Mouse (Mus musculus) testis, adult 2 months (tissue): ENCODE measurements around the gene Utp4. TPM values are rescaled to one million over a fixed set of nuclear protein-coding genes. Genes with fewer than 3 reads are reported as not detected.
"Not testable (repeated sequence)": the region's sequence is repeated elsewhere in the genome, so short reads cannot be mapped to it uniquely, and the experiment has no call there.

Experiments used
- H3K27ac ChIP-seq: fragments of 200-500 bp; 2 replicates; pipeline ENCODE4 v1.5.1; 2012; ENCODE audit warnings: low read depth, low read length; ENCODE audit not compliant: control insufficient read depth, insufficient read depth
- H3K27me3 ChIP-seq: fragments of 200-500 bp; 2 replicates; pipeline ENCODE4 v1.6.1; 2012; ENCODE audit warnings: mild to moderate bottlenecking, low read length, moderate library complexity; ENCODE audit not compliant: control insufficient read depth, insufficient read depth
- H3K36me3 ChIP-seq: fragments of 200-500 bp; 2 replicates; pipeline ENCODE4 v1.6.1; 2012; ENCODE audit warnings: mild to moderate bottlenecking, low read length; ENCODE audit not compliant: control insufficient read depth, insufficient read depth
- H3K4me1 ChIP-seq: fragments of 200-500 bp; 2 replicates; pipeline ENCODE4 v1.6.1; 2012; ENCODE audit warnings: low read length; ENCODE audit not compliant: control insufficient read depth, insufficient read depth
- H3K4me3 ChIP-seq: fragments of 200-500 bp; 2 replicates; pipeline ENCODE4 v1.5.1; 2012; ENCODE audit warnings: low read depth, mild to moderate bottlenecking, low read length, moderate library complexity, mixed read lengths; ENCODE audit not compliant: control insufficient read depth
- CTCF ChIP-seq: fragments of 200-500 bp; IDR thresholded peaks from 2 replicates; pipeline ENCODE4 v1.5.1; 2012; ENCODE audit warnings: low read depth, mild to moderate bottlenecking, inconsistent platforms, low read length, moderate library complexity; ENCODE audit not compliant: control insufficient read depth, insufficient read depth, insufficient replicate concordance
- POLR2A ChIP-seq: fragments of 200-500 bp; IDR thresholded peaks from 2 replicates; pipeline ENCODE4 v1.6.1; 2012; ENCODE audit warnings: low read depth, mild to moderate bottlenecking, inconsistent platforms, low read length, moderate library complexity; ENCODE audit not compliant: control insufficient read depth
- polyA plus RNA-seq: library from polyadenylated mRNA; depleted of rRNA; stranded (reverse); fragments of >200 nt; gene quantifications from 2 replicates; pipeline ENCODE4 v1.2.3, GENCODE M21; 2012

Gene Utp4
- polyA plus RNA-seq, 1 experiment, result 27.4 TPM

DNA sequence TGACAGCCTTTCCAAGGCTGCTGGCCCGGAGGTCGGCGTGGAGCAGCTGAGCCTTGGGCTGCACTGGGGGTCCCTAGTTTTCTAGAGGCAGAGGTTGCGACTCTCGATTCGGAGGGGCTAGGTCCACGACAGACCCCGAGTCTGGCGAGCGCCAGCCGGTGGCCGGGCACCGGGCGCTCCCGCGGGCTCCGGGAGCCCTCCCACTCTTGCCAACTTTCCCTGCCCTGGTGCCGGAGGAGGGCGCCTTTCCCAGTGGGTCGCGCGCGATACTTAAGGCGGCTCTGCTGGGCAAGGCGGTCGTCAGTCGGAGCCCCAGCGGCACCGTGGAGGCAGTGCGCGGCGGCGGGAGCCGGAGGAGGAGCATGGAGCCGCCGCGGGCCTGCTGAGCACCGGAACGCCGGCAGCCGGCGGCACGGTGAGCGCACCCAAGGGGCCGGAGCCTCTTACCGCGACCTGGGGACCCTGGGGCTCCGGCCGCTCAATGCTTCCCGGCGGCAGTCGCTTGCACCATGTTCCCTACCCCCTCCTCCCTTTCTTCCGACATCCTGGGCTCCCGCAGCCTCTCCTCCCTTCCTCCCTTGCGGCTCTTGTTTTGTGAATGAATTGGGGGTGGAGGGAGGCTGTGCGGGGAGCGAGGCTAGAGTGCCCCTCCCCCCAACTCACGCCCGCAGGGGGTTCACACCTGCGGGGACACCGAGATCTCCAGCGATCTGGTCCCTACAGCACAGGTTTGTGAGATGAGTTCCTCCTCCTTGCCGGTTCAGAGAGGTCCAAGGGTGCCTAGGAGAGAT lies 22.7 kb upstream of the Utp4 start:
- H3K27me3 ChIP-seq, result no peaks in the 10 kb centered on the region

DNA sequence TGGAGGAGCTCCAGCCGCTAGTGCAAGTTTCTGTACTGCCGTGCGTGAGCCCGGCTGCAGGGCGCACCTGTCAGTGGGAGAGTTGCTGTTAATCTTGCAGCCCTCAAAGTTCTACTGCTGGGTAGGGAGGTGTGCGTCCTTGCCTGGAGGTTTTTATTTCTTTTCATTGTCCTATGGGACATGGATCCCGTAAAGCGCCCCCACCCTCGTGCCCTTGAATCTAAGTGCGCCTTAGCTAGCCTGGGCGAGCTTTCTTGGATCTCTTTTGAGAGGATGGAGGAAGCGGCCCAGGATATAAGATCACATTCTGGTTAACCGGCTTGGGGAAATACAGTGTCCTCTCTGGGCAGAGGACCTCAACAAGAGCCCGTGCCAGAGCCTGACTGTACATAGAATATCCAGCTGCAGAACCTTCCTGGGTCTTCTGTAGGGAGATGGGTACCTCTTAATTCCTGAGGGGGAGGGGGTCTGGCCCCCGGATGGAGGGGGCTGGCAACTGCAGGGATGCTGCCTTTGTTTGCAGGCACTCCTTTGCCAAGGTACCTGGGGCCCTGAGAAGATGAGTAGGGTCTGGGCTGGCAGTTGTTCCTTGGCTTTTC lies 22.0 kb upstream of the Utp4 start:
- H3K36me3 ChIP-seq, result no peaks in the 10 kb centered on the region
- H3K4me1 ChIP-seq, result peaks cover 22% of the 10 kb centered on the region
- no peaks in the 10 kb centered on the region for H3K27me3 ChIP-seq
- H3K4me3 ChIP-seq, result peak overlapping the region; percentile 30
- TF ChIP-seq POLR2A (no peak), CTCF (no peak)
- H3K27ac ChIP-seq, result no peak overlapping the region

More for the DNA sequence above, 22.7 kb upstream of the Utp4 start:
- Histone ChIP-seq H3K4me3 (peak overlapping the region; percentile 30), H3K36me3 (no peaks in the 10 kb centered on the region), H3K4me1 (peaks cover 22% of the 10 kb centered on the region), H3K27ac (no peak overlapping the region)
- TF ChIP-seq POLR2A, result 0 out of 2 replicates have a peak, but pooled peaks have one; percentile 22
- TF ChIP-seq CTCF, result no peak

DNA sequence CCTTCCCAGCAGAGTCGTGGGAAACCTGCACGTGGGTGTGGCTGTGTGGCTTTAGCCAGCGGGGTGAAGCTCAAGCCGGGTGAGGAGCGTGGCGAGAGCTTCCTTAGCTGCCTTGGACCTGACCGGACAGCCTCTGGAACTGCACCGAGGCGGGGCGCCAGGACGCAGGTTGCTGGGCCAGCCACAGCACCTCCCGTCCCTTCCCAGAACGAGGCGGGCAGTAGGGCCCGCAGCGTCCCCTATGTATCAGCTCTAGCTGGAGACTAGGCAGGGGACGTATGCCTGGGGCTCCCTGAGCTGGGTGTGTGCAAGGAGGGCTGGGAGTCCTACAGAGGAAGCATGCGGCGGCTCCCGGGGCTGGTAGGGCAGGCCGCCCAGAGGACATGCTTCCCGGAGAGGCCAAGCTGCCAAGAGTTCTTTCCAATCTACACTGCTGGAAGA lies 21.5 kb upstream of the Utp4 start:
- H3K36me3 ChIP-seq, result no peaks in the 10 kb centered on the region
- peaks cover 22% of the 10 kb centered on the region for H3K4me1 ChIP-seq
- H3K27me3 ChIP-seq, result no peaks in the 10 kb centered on the region
- no peak overlapping the region for H3K27ac ChIP-seq
- TF ChIP-seq CTCF (no peak), POLR2A (no peak)
- H3K4me3 ChIP-seq, result peak overlapping the region; percentile 19

DNA sequence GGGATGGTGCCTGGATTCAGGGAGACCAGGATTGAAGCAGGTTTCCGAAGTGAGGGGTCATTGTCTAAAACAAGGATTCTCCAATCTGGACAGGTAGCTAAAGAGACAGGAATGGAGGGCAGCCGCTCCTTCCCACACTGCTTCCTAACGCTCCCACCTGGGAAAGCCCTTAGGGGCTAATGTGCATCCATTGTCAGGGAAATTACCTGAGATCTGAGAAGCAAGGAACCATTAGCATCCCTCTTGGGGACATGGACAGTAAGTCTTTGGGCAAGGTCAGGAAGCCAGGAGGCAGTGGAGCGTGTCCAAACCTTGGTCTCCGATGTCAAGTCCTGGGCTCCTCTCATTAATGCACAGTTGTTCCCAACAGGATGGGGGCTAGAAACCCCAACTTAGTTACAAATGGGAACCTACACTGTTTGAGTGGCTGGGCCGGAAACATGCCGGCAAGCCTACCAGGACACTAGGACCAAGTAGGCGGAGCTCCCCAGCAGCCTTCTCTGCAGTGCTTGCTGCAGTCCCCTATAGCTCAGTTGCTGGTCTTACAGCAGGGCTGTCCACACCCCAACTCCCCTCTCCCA lies 20.9 kb upstream of the Utp4 start:
- Histone ChIP-seq H3K27ac (no peak overlapping the region), H3K4me3 (no peak overlapping the region), H3K27me3 (no peaks in the 10 kb centered on the region), H3K36me3 (no peaks in the 10 kb centered on the region), H3K4me1 (peaks cover 22% of the 10 kb centered on the region)
- TF ChIP-seq POLR2A, result no peak
- no peak for TF ChIP-seq CTCF

DNA sequence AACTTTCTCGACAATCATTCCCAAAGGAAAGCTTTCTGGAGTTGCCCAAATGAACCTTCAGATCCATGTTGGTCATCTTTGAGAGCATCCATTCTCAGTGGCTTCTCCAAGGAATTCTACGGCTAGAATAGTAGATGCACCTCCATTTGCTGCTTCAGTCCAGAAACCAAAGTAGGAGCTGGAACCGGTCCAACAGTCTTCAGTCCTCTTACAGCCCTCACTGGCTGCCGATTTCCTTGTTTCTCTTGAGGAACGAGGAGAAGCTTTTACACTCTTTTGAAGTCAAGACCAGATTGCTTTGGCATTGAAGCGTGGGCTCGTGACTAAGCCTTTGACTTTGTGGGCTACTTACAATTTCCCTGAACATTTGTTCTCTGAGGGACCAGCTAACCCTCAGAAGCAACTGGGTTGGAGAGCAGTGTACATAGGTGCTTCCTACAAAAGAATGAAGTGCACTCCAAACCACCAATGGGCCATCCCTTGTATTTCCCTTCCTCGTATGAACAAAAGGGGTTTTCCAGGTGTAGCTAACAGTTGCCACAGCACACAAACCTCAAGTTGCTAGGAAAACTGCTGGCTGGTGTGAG lies 13.2 kb upstream of the Utp4 start:
- Histone ChIP-seq H3K36me3 (peaks cover 2% of the 10 kb centered on the region), H3K27ac (no peak overlapping the region), H3K27me3 (no peaks in the 10 kb centered on the region), H3K4me3 (no peak overlapping the region), H3K4me1 (no peaks in the 10 kb centered on the region; the same call in 1 of the 2 replicates)
- TF ChIP-seq CTCF, result no peak
- no peak for TF ChIP-seq POLR2A

DNA sequence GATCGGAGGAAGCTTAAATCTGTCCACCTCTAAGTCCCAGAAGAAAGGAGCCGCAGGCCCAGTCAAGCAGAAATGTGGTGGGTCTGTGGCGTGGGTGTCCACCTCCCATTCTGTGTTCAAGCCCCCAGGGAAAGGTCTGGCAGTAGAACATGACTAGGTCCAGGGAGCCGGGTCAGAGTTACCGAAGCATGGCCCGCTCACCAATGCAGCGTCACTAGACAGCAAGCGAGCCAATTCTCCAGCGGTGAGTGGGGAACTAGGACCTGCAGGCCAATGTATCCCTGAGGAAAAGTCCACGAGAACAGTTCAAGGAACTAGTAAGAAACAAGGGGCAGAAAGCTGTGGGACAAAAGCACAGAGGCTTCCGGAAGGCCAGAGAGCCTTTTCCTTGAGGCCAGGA lies 9.3 kb upstream of the Utp4 start:
- H3K4me1 ChIP-seq, H3K27me3 ChIP-seq, H3K27ac ChIP-seq, H3K4me3 ChIP-seq, H3K36me3 ChIP-seq: not testable (repeated sequence)

DNA sequence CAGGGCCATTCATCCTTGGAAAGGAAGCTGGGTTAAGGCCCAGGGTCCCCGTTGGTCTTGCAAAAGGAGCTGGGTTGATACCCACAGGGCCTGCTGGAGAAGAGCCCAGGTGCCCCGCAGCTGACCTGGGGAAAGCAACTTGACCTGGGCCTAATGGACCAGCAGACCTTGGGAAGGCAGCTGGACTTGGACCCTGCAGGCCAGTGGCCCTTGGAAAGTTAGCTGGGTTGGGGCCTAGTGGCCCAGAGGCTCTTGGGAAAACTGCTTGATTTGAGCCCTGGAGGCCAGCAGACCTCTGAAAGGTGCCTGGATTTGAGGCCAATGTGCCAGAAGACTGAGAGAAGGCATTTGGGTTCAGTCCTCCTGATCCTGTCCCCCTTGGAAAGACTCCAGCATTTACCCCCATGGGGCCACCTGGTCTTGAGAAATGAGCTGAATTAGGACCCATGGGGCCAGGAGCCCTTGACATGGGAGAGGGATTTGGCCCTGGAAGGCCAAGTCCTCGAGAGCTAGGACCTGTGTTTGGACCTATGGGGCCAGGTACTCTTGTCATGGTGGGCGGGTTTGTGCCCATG lies 8.5 kb upstream of the Utp4 start:
- H3K4me1 ChIP-seq, H3K4me3 ChIP-seq, H3K27ac ChIP-seq, H3K36me3 ChIP-seq, H3K27me3 ChIP-seq: not testable (repeated sequence)
